Mouse (Mus musculus) bone marrow macrophage, adult 2 months (primary cell): ENCODE data around the gene Zfp871.

Experiments used
- CTCF ChIP-seq: IDR thresholded peaks from 2 replicates; pipeline ENCODE4 v1.5.1; 2012; ENCODE audit warnings: low read depth, mild to moderate bottlenecking, low read length, moderate library complexity
- POLR2A ChIP-seq: IDR thresholded peaks from 2 replicates; pipeline ENCODE4 v1.6.1; 2012; ENCODE audit warnings: mild to moderate bottlenecking, low read depth, low read length, borderline replicate concordance

- TF ChIP-seq CTCF (no peak), POLR2A (no peak)
These were observed 10.5 kb downstream of the Zfp871 start for GRCm38 (mm10) chr17:32777564-32777963.
